Mouse (Mus musculus) T-helper 17 cell (primary cell): ENCODE results near the gene Leo1.

Source experiments
- in situ Hi-C, 2 experiments: fragments of 300-600 bp; cut with MboI, MseI; formaldehyde crosslinking; loops; 1 replicate in 1 of 2; 2 replicates in 1 of 2; pipeline ENCODE4 v1.15.1; 2025; ENCODE audit warnings: high pct_unique_total_duplicates in 2 of 2

Leo1 gene

GRCm38 (mm10) chr9:75440796-75441666 is at the start of gene Leo1:
TSS of gene Leo1 (plus strand) at chr9:75441524.
- in situ Hi-C loops = loop anchor here in 1 of 2 experiments (5.0 kb wide), 2 partner anchors 44 to 124 kb away; no protein-coding TSS in a partner anchor

DNA sequence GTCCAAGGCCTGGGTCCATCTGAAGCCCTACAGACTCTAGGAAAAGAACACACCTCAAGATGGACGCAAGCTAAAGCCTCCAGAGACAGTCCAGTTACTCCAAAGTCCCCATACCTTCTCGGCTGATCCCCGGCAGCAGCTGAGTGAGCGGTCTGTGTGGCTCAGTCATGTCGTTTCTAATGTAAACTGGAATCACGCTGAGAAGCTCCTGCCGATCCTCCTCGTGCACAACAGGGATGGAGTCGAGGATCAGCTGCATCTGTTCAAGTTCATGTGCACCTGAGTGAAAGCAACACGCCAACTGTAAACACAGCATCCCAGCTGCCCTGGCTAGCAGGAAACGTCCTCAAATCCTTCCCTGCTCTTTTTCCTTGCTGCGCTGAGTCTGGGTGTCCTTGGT is 48.1 kb upstream of the Leo1 start:
- in situ Hi-C loops = no loop called here

DNA sequence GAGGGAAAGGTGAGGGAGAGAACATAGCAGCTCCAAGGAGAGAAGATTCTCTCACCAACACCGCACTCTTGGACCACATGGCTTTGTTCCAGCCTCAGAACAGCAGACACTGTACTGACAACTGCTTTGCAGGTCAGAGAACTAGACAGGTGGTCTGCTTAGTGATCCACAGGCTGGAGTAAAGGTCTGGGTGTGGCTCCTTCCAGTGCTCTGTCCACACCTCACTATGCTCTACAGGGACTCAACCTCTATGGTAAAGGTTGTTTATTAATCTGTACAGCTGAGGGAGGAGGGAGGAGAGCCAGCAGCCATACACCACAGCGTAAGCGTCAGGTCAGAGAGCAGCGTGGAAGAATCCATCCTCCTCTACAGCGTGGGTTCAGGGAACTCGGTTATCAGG is 45.4 kb upstream of the Leo1 start:
- in situ Hi-C loops = loop anchor here (5.0 kb wide), 3 partner anchors 39 to 46 kb away; partner anchors contain the start of gene Leo1 (in 1 of the 2)

- in situ Hi-C loops = loop anchor here (5.0 kb wide), 3 partner anchors 38 to 43 kb away; partner anchors contain the start of gene Leo1 (in 1 of the 2)
Observed at GRCm38 (mm10) chr9:75399069-75399468, 42.3 kb upstream of the Leo1 start.

- in situ Hi-C loops = no loop called here
Observed at GRCm38 (mm10) chr9:75400639-75401038, 40.7 kb upstream of the Leo1 start.

- in situ Hi-C loops = no loop called here
Observed at GRCm38 (mm10) chr9:75401593-75402504, 39.5 kb upstream of the Leo1 start.

DNA sequence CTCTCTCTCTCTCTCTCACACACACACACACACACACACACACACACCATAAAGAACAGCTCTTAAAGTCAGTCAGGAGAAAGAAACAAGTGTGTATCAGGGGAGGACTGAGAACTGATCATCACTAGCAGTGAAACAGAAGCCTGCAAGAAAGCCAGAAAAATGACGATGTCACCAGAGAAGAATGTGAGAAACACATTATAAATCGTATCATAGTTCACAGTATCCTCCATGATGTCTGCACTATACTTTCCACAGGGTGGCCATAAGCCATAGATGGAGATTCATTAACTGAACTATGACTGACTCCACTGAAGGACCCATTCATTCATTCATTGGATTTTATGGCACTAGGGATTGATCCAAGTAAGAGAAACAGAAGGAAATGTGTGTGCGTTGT is 37.8 kb upstream of the Leo1 start:
- in situ Hi-C loops = no loop called here

DNA sequence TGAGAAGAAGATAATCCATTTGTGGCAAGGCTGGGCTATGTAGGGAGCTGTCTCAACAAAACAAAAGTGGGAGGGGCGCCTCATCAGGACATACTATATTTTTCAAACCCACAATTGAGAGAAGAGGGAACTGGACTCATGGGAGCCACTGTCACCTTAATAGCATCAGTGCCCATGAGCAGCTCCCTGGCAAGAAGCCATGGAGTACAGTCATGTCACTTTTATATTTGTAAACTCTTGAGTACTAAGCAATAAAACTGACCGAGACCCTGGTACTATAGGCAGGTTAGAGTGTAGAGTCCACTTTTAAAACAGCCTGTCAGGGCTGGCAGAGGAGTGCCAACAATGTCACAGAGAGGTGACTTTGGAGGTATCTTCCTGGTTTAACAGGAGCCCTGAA is 35.2 kb upstream of the Leo1 start:
- in situ Hi-C loops = no loop called here

DNA sequence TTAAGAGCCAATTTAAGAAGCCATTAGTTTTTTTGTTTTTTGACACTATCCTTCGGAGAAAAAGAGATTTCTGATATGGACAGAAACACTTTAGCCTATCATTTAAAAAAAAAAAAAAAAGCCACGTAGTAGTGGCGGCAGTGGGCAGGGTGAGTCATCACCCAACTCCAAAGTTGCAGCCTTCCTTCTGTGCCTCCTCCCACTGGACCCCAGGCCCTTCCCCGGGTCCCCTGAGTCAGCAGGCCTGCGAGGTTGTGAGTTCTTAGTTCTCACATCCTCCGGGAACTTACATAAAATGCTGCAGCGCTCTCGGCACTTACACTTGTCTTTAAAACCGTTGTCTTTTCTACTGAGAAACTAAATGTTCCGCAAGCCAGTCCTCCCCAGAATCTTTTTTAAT is 33.5 kb upstream of the Leo1 start:
- in situ Hi-C loops = no loop called here

DNA sequence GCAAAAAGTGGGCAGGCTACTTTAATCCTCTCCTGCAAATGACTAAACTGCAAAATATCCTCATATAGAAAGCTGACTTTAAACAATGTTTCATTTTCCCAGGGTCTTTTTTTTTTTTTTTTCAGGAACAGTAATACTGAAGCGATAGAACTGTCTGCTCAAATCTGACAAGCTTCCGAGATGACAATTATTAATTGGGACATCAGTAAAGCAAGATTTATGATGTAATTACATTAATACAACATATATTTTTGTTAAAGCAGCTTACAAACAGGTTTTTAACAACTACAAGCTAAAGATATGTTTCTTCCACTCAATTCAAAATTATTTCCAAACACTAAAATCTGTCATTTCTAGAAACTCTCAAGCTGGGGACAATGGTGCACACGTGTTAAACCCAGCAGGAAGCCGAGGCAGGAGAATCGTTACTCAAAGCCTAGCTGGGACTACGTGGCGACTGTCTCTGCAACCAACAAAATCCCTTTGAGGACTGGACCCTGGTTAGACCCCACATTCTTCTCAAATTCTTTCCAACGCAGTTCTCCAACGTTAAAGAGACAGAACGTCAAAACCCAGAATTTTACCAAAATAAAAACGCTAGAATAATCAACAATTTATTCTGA is 33.0 kb upstream of the Leo1 start:
- in situ Hi-C loops = no loop called here

DNA sequence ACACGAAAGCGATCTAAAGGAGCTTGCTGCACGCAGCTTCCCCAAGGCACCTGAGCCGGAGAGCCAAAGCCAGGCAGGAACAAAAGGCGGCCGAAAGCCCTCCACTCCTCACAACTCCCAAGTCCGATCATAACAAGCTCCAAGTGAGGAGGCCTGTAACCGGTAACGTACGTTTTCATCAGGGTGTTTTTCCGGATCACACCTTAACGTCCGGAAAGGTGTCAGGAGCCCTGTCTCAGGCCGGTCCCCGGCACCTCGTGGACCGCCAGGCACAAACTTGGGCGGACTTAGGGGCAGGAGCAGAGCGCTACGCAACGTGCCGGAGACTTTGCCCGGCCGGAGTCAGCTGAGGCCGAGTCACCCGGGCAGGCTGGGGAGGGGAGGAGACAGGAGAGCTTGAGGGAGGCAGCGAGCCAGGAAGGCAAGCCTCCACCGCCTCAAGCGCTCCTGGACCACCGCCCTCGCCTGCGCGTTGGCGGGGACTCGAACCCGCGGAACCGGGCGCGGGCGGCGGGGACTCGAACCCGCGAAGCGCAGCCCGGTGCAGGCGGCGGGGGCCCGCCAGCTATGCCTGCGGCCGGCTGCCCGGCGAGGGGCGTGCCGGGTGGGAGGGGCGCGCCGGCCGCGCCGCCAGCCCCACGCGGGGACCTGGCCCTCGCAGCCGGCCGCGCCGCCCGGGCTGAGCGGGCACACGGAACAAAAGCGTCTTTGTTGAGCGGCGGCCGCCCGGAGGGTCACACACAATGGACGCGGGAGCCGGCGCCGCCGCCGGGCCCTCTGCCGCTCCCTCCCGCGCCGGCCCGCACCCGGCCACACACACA is 32.1 kb upstream of the Leo1 start:
- in situ Hi-C loops = no loop called here

DNA sequence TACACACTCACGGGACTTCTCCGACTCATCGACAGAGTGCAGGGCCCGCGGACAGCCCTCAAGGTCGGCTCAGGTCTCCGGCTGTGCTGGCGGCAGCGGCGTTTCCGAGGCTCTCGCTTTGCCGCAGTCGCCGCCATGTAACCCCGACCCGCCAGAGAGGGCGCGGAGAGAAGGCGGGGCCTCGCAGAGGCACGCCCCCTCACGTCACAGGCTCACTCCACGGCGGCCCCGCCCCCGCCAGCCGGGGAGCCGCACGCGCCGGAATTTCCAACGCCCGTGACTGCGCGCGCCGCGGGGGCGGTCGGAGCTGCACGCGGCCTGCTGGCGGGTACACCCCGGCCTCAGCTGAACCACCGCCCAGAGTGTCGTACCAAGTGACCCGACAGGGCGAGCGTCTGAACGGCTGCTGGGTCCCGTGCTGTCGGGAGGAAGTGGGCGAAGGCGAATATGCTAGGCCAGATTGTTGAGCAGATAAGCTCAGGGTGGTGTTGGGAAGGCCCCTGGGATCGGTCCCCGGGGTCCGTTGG is 31.4 kb upstream of the Leo1 start, which contains the start of gene Mapk6:
Gene Mapk6 (minus strand): TSS at position 154 of the 527 bp plus-strand sequence.
- in situ Hi-C loops = no loop called here

GRCm38 (mm10) chr9:75410868-75411487 is 30.3 kb upstream of the Leo1 start:
- in situ Hi-C loops = no loop called here

GRCm38 (mm10) chr9:75411584-75411983 is 29.7 kb upstream of the Leo1 start:
- in situ Hi-C loops = no loop called here

DNA sequence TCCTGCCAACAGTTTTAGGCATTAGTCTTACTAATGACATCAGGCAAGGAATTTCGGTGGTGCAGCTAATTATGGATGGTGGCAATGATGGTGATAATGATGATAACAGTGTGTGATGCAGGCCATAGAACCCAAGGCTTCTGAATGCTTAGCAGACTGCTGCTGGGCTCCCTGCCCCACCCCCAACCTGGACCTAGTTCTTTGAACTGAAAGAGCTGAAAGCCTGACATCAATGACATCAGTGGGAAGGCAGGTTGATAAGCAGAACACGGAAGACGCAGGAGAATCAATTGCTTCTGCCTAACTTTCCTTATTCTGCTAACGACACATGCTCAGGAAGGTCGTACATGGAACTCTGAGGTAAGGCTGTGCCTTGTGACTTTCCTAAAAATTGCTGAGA is 28.1 kb upstream of the Leo1 start:
- in situ Hi-C loops = no loop called here

- in situ Hi-C loops = no loop called here
Observed at GRCm38 (mm10) chr9:75414204-75414603, 27.1 kb upstream of the Leo1 start.

DNA sequence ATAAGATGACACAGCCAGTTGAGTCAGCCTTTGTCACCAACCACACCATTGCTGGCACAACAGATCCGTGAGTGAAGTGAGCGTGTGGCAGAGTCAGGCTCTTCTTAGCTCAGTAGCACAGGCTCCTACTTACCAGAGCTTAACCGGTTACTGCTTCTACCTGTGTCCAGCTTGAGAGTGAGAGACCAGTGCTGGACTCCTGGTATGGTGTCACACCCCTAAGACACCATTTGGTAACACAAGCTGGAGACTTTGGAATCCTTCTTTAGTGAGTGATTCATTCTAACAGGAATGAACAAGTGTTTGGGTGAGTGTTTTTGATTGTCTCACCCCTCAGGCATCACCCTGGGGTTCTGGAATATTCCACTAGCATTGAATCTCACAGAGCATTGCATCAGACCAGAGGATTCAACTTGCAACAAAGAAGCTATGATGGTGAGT is 19.1 kb upstream of the Leo1 start:
- in situ Hi-C loops = loop anchor here in 1 of 2 experiments (10.0 kb wide), 1 partner anchor 347 kb away; the partner anchor contains the start of gene Myo5a

DNA sequence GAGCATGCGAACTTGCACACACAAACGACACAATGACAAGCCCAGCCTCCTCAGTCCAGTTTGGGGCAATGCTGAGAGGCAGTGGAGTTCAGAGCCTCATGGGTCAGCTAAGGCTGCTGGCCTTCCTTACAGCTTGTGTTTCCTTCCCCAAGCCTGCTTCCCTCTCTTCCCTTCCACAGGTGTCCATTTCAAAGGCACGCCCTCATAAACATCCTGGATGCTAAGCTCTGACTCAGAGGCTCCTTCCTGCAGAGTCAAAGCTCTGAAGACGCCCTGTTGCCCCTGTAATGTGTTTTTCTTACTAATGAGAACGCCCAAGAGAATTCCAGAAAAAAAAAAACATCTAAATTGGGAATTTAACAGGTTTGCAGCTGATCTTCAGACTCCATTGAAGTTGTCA is 17.6 kb upstream of the Leo1 start:
- in situ Hi-C loops = loop anchor here in 1 of 2 experiments (10.0 kb wide), 1 partner anchor 349 kb away; the partner anchor contains the start of gene Myo5a

DNA sequence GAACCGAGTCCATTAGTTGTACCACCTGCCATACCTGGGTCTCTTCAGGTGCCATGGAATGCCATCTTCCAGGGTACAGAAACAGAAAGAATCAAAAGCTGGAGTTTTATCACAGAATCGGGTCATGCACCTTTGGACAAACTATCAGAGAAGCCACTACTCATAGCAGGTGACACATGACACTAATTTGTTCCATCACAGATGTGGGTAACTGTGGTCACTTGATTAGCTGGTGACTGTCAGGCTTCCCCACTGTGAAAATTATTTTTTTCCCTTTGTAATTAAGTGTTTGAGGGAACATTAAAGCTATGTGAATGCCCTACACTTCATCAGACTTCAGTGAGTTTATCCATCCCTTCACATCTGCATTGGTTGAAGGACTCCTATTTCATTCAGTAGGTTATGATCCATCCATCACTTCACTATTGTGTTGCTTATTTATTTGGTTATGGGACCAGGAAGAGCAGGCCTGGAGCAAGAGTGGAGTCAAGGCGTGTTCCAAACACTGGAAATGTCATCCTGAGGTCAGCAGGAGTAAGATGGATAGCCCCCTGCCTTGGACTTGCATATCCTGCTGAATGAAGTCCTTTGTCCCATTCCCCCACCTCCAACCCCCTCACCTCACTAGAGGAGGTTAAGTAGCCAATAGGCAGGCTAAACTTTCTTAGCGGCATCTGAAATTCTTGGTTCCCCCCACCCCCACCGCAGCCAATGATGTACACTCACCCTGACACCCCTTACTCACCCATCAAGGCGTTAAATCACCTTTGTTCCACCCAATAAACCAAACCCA is 16.8 kb upstream of the Leo1 start:
- in situ Hi-C loops = loop anchor here in 1 of 2 experiments (10.0 kb wide), 1 partner anchor 350 kb away; the partner anchor contains the start of gene Myo5a
